Mouse (Mus musculus) heart, adult 2 months (tissue): ENCODE data around the gene Gcn1l1.

Experiments used
- CTCF ChIP-seq: fragments of 200-600 bp; IDR thresholded peaks from 2 replicates; pipeline ENCODE4 v1.8.1; 2022; ENCODE audit warnings: antibody characterized with exemption, mild to moderate bottlenecking, moderate library complexity
- EP300 ChIP-seq: fragments of 200-500 bp; IDR thresholded peaks from 2 replicates; pipeline ENCODE4 v1.6.1; 2011; ENCODE audit warnings: low read depth, low read length, control low read depth; ENCODE audit not compliant: insufficient read depth

GRCm38 (mm10) chr5:115534290-115534731 lies 30.7 kb upstream of the Gcn1l1 start:
- TF ChIP-seq CTCF = no peak
- TF ChIP-seq EP300 = 0 out of 2 replicates have a peak, but pooled peaks have one; percentile 51
